Mouse (Mus musculus) MEL (cell line): ENCODE measurements around the gene Parp4. TPM values are rescaled to one million over a fixed set of nuclear protein-coding genes. Genes with fewer than 3 reads are reported as not detected.
A peak's percentile ranks its signal among the peaks of the same experiment; 100 is the strongest.

Experiments used
- DNase-seq: peaks from one replicate; pipeline ENCODE4 v3.0.0; 2011; ENCODE audit warnings: low read depth, low spot score
- H3K27ac ChIP-seq: 2 replicates; pipeline ENCODE4 v1.5.1; 2012; ENCODE audit warnings: low read depth, mild to moderate bottlenecking, control low read depth, low read length, moderate library complexity; ENCODE audit not compliant: control insufficient read depth
- H3K27me3 ChIP-seq, 2 experiments: fragments of 150-350 bp in 1 of 2; sonication (generic) in 1 of 2; 2 replicates each; pipeline ENCODE4 v1.6.1; 2012; ENCODE audit warnings: low read length in 2 of 2, mild to moderate bottlenecking in 2 of 2, improper control_type of control experiment in 1 of 2, moderate library complexity in 1 of 2; ENCODE audit not compliant: insufficient read depth in 2 of 2, control insufficient read depth in 1 of 2
- H3K36me3 ChIP-seq, 2 experiments: 2 replicates each; pipeline ENCODE4 v1.6.1; 2012 to 2014; ENCODE audit warnings: low read length in 2 of 2, improper control_type of control experiment in 1 of 2, inconsistent platforms in 1 of 2, mild to moderate bottlenecking in 1 of 2; ENCODE audit not compliant: insufficient read depth in 2 of 2, control insufficient read depth in 1 of 2
- H3K4me1 ChIP-seq, 2 experiments: fragments of 150-350 bp in 1 of 2; sonication (generic) in 1 of 2; 2 replicates each; pipeline ENCODE4 v1.6.1; 2012; ENCODE audit warnings: low read length in 2 of 2, improper control_type of control experiment in 1 of 2, mild to moderate bottlenecking in 1 of 2; ENCODE audit not compliant: insufficient read depth in 2 of 2, control insufficient read depth in 1 of 2
- H3K4me3 ChIP-seq, 2 experiments: fragments of 150-350 bp in 1 of 2; sonication (generic) in 1 of 2; 2 replicates each; pipeline ENCODE4 v1.5.1; 2012; ENCODE audit warnings: low read depth in 2 of 2, low read length in 2 of 2, mild to moderate bottlenecking in 2 of 2, moderate library complexity in 2 of 2, control low read depth in 1 of 2, improper control_type of control experiment in 1 of 2; ENCODE audit not compliant: control insufficient read depth in 1 of 2, insufficient read depth in 1 of 2
- H3K79me2 ChIP-seq: 2 replicates; pipeline ENCODE4 v1.6.1; 2012; ENCODE audit warnings: mild to moderate bottlenecking, low read length, moderate library complexity; ENCODE audit not compliant: control insufficient read depth, poor library complexity, insufficient read depth
- H3K9ac ChIP-seq: 2 replicates; pipeline ENCODE4 v1.6.1; 2012; ENCODE audit warnings: low read depth, mild to moderate bottlenecking, control low read depth, low read length, moderate library complexity; ENCODE audit not compliant: control insufficient read depth, poor library complexity, severe bottlenecking
- H3K9me3 ChIP-seq: fragments of 150-350 bp; sonication (generic); replicated peaks from 2 replicates; pipeline ENCODE4 v1.6.1; 2012; ENCODE audit warnings: mild to moderate bottlenecking, low read length, improper control_type of control experiment, moderate library complexity; ENCODE audit not compliant: insufficient read depth
- ELF1 ChIP-seq: IDR thresholded peaks from 2 replicates; pipeline ENCODE4 v1.6.1; 2014; ENCODE audit warnings: low read depth, mild to moderate bottlenecking, inconsistent platforms, low read length, improper control_type of control experiment, moderate library complexity
- EP300 ChIP-seq, 2 experiments: IDR thresholded peaks; 2 replicates each; pipeline ENCODE4 v1.6.1; 2011; ENCODE audit warnings: improper control_type of control experiment in 2 of 2, low read length in 2 of 2, low read depth in 1 of 2, mild to moderate bottlenecking in 1 of 2
- ETS1 ChIP-seq: IDR thresholded peaks from 2 replicates; pipeline ENCODE4 v1.6.1; 2012; ENCODE audit warnings: low read depth, mild to moderate bottlenecking, inconsistent platforms, low read length, improper control_type of control experiment, moderate library complexity
- HCFC1 ChIP-seq: IDR thresholded peaks from 2 replicates; pipeline ENCODE4 v1.6.1; 2012; ENCODE audit warnings: low read depth, mild to moderate bottlenecking, inconsistent platforms, low read length, improper control_type of control experiment, moderate library complexity
- MAZ ChIP-seq: IDR thresholded peaks from 2 replicates; pipeline ENCODE4 v1.6.1; 2012; ENCODE audit warnings: low read depth, mild to moderate bottlenecking, inconsistent platforms, low read length, improper control_type of control experiment
- MXI1 ChIP-seq: IDR thresholded peaks from 2 replicates; pipeline ENCODE4 v1.6.1; 2011; ENCODE audit warnings: mild to moderate bottlenecking, low read depth, low read length, improper control_type of control experiment
- NELFE ChIP-seq: IDR thresholded peaks from 2 replicates; pipeline ENCODE4 v1.6.1; 2011; ENCODE audit warnings: low read depth, low read length, improper control_type of control experiment
- NRF1 ChIP-seq: IDR thresholded peaks from 2 replicates; pipeline ENCODE4 v1.6.1; 2014; ENCODE audit warnings: low read depth, mild to moderate bottlenecking, inconsistent platforms, low read length, improper control_type of control experiment, moderate library complexity; ENCODE audit not compliant: poor library complexity, insufficient read depth, severe bottlenecking
- POLR2A ChIP-seq, 2 experiments: IDR thresholded peaks; 2 replicates each; pipeline ENCODE4 v1.6.1; 2011 to 2012; ENCODE audit warnings: low read length in 2 of 2, mild to moderate bottlenecking in 2 of 2, control low read depth in 1 of 2, improper control_type of control experiment in 1 of 2, low read depth in 1 of 2, moderate library complexity in 1 of 2; ENCODE audit not compliant: control insufficient read depth in 1 of 2, insufficient read depth in 1 of 2, poor library complexity in 1 of 2
- RCOR1 ChIP-seq: IDR thresholded peaks from 2 replicates; pipeline ENCODE4 v1.6.1; 2012; ENCODE audit warnings: low read depth, mild to moderate bottlenecking, inconsistent platforms, low read length, improper control_type of control experiment
- SIN3A ChIP-seq: IDR thresholded peaks from 2 replicates; pipeline ENCODE4 v1.6.1; 2012; ENCODE audit warnings: low read length, improper control_type of control experiment, inconsistent platforms
- UBTF ChIP-seq: IDR thresholded peaks from 2 replicates; pipeline ENCODE4 v1.6.1; 2012; ENCODE audit warnings: low read depth, mild to moderate bottlenecking, inconsistent platforms, low read length, improper control_type of control experiment, moderate library complexity, borderline replicate concordance; ENCODE audit not compliant: insufficient read depth
- USF1 ChIP-seq: IDR thresholded peaks from 2 replicates; pipeline ENCODE4 v1.6.1; 2014; ENCODE audit warnings: low read depth, mild to moderate bottlenecking, inconsistent platforms, low read length, improper control_type of control experiment, moderate library complexity
- ZC3H11A ChIP-seq: IDR thresholded peaks from 2 replicates; pipeline ENCODE4 v1.6.1; 2012; ENCODE audit warnings: low read depth, mild to moderate bottlenecking, inconsistent platforms, low read length, improper control_type of control experiment
- ZMIZ1 ChIP-seq: IDR thresholded peaks from 2 replicates; pipeline ENCODE4 v1.6.1; 2012; ENCODE audit warnings: low read depth, mild to moderate bottlenecking, inconsistent platforms, low read length, improper control_type of control experiment, moderate library complexity
- polyA plus RNA-seq, 2 experiments: library from polyadenylated mRNA; stranded (reverse) in 1 of 2; unstranded in 1 of 2; fragments of >175 nt in 1 of 2; fragments of >200 nt in 1 of 2; gene quantifications; 2 replicates each; pipeline versions ENCODE4 v1.2.1 to v1.2.4; 2012; ENCODE audit warnings: low replicate concordance in 2 of 2, low read depth in 1 of 2; ENCODE audit not compliant: insufficient read length in 2 of 2, insufficient read depth in 1 of 2, missing spikeins in 1 of 2
- total RNA-seq: library from RNA; depleted of rRNA; stranded (reverse); fragments of 300-350 nt; gene quantifications from 2 replicates; pipeline ENCODE4 v1.2.3, GENCODE M21; 2012; rRNA removed

The Parp4 gene
- total RNA-seq (1.5 and 2.2 TPM in 2 replicates), polyA plus RNA-seq (1 to 10 TPM in 1 of 2 experiments, not detected in 1; 5.2 TPM)

GRCm38 (mm10) chr14:56575416-56575815, at the start of gene Parp4, which contains the start of gene Cenpj:
Parp4 (plus strand) TSS chr14:56575619.
Cenpj (minus strand) TSS chr14:56575425.
- peak within 1 kb of the TSS; percentile 89 for H3K9ac ChIP-seq
- peak within 1 kb of the TSS; percentile 62 to 92 for H3K4me3 ChIP-seq
- H3K27me3 ChIP-seq, result no peaks in the 10 kb centered on the region
- peak; percentile 88 for DNase-seq
- H3K79me2 ChIP-seq, result peaks cover 2% of the 10 kb centered on the region
- TF ChIP-seq RCOR1 (no peak), NELFE (peak; percentile 54), SIN3A (peak; percentile 90), UBTF (0 out of 2 replicates have a peak, but pooled peaks have one; percentile 82), ZMIZ1 (0 out of 2 replicates have a peak, but pooled peaks have one; percentile 26), MAZ (no peak), POLR2A (IDR thresholded peaks at IDR 0.05; ENCODE audit: control insufficient read depth in 1 of 2, insufficient read depth in 1 of 2, low read depth in 1 of 2, low read length in 2 of 2, poor library complexity in 1 of 2) (peak; percentile 46 to 55; a peak in 2 of 4 replicates), MXI1 (peak; percentile 71; the same call in 1 of the 2 replicates), NRF1 (peak; percentile 45; the same call in 1 of the 2 replicates), HCFC1 (peak; percentile 67), EP300 (IDR thresholded peaks at IDR 0.05; ENCODE audit: low read depth in 1 of 2, low read length in 2 of 2) (no peak), ETS1 (peak; percentile 98), ELF1 (0 out of 2 replicates have a peak, but pooled peaks have one; percentile 42), USF1 (no peak)
- H3K9me3 ChIP-seq, result no peaks in the 10 kb centered on the region
- H3K4me1 ChIP-seq, result peaks cover 0 to 3% of the 10 kb centered on the region in 2 experiments; a peak in 1 of 4 replicates
- peaks cover 0 to 13% of the 10 kb centered on the region in 2 experiments; a peak in 2 of 4 replicates for H3K36me3 ChIP-seq
- H3K27ac ChIP-seq, result peak within 1 kb of the TSS; percentile 57

- no peak for TF ChIP-seq ZC3H11A
Measured at GRCm38 (mm10) chr14:56530788-56531187, 44.6 kb upstream of the Parp4 start.

More at GRCm38 (mm10) chr14:56530788-56531187, 44.6 kb upstream of the Parp4 start:
- H3K36me3 ChIP-seq, result peaks cover 0 to 2% of the 10 kb centered on the region in 2 experiments; a peak in 2 of 4 replicates
- no peak overlapping the region for H3K4me3 ChIP-seq
- no peak overlapping the region for H3K27ac ChIP-seq
- no peaks in the 10 kb centered on the region for H3K27me3 ChIP-seq
- no peaks in the 10 kb centered on the region for H3K4me1 ChIP-seq
- DNase-seq, result no peak
- H3K9me3 ChIP-seq, result no peaks in the 10 kb centered on the region
- no peak overlapping the region for H3K9ac ChIP-seq
- no peaks in the 10 kb centered on the region for H3K79me2 ChIP-seq
